Mouse (Mus musculus): ENCODE results near the gene Setdb1.

GRCm38 (mm10) chr3:95338251-95338650 lies 18.8 kb downstream of the Setdb1 start:
- TF ChIP-seq EP300 (IDR thresholded peaks at IDR 0.05; ENCODE audit: low read length) (no peak), ETS1 (conservative IDR thresholded peaks at IDR 0.05; ENCODE audit: low read depth, low read length) (no peak)
